ENCODE assay signal across 25 mouse cellular contexts in genomic region chr2:159646595-159646994, GRCm38 (mm10).
DNase-seq lines count a peak whose midpoint lies in the region; ATAC-seq and TF ChIP-seq lines count a peak whose summit lies in the region.
"Had no signal": no experiment of that assay in that cellular context is flagged by ENCODE, and none has a peak within 500 bp of the region (broad histone marks: within the 10 kb centered on the region; RNA-seq: fewer than 3 reads in every experiment).

No protein-coding gene starts in this region.

- no peak overlapping the region for H3K4me2 ChIP-seq in lung, embryonic 14.5 days
- H3K4me2 ChIP-seq in lung, embryonic 16.5 days (ENCODE audit: low read depth, low read length): no peak overlapping the region
- H3K4me2 ChIP-seq: embryonic facial prominence, embryonic 12.5 days; forebrain, embryonic 13.5 days; heart, embryonic 12.5 days; liver, embryonic 12.5 days; lung, embryonic 15.5 days; neural tube, embryonic 15.5 days; stomach, embryonic 15.5 days had no signal

- no peaks in the 10 kb centered on the region for H3K36me3 ChIP-seq in lung, embryonic 14.5 days (ENCODE audit: insufficient read depth)
- H3K36me3 ChIP-seq in lung, embryonic 16.5 days (ENCODE audit: control insufficient read depth, insufficient read depth, low read length): no peaks in the 10 kb centered on the region
- H3K36me3 ChIP-seq: embryonic facial prominence, embryonic 12.5 days; heart, embryonic 12.5 days; hindbrain, embryonic 10.5 days; limb, embryonic 10.5 days; liver, embryonic 12.5 days; lung, embryonic 15.5 days; neural tube, embryonic 15.5 days; stomach, embryonic 15.5 days had no signal

- intact Hi-C loops in heart, postnatal 36 days (cut with DNase I): loop anchor here (5.0 to 10.0 kb wide), 4 partner anchors 358 to 946 kb away; partner anchors contain the start of gene Mafb

- H3K27me3 ChIP-seq in lung, embryonic 14.5 days (ENCODE audit: insufficient read depth, low read length): no peaks in the 10 kb centered on the region
- no peaks in the 10 kb centered on the region for H3K27me3 ChIP-seq in lung, embryonic 16.5 days (ENCODE audit: control insufficient read depth, insufficient read depth, low read depth, low read length)
- H3K27me3 ChIP-seq: embryonic facial prominence, embryonic 12.5 days; forebrain, embryonic 13.5 days; heart, embryonic 12.5 days; liver, embryonic 12.5 days; lung, embryonic 15.5 days; stomach, embryonic 15.5 days had no signal

- H3K27ac ChIP-seq in lung, embryonic 14.5 days (ENCODE audit: low read depth): no peak overlapping the region
- H3K27ac ChIP-seq in lung, embryonic 16.5 days (ENCODE audit: low read length): no peak overlapping the region
- H3K27ac ChIP-seq: embryonic facial prominence, embryonic 12.5 days; forebrain, embryonic 13.5 days; hindbrain, embryonic 10.5 days; hindbrain, postnatal 0 days; left cerebral cortex, adult 2 months; limb, embryonic 10.5 days; liver, embryonic 12.5 days; lung, embryonic 15.5 days; neural tube, embryonic 15.5 days; stomach, embryonic 15.5 days had no signal

- no peak for TF ChIP-seq POLR2A in lung, adult 2 months (IDR thresholded peaks at IDR 0.05; ENCODE audit: borderline replicate concordance, extremely low read depth, low read depth, low read length)

- WGBS in lung, embryonic 14.5 days: 72% methylated on average over 2 of the region's 2 CpGs
- 71% methylated on average over 2 of the region's 2 CpGs for WGBS in lung, adult 2 months
- WGBS in lung, embryonic 16.5 days: 71% methylated on average over 2 of the region's 2 CpGs

- no peaks in the 10 kb centered on the region for H3K9me3 ChIP-seq in lung, embryonic 14.5 days (ENCODE audit: low read depth, low read length)
- no peaks in the 10 kb centered on the region for H3K9me3 ChIP-seq in lung, embryonic 16.5 days (ENCODE audit: control insufficient read depth, low read length)
- H3K9me3 ChIP-seq: embryonic facial prominence, embryonic 12.5 days; forebrain, embryonic 13.5 days; heart, embryonic 12.5 days; hindbrain, embryonic 10.5 days; limb, embryonic 10.5 days; liver, embryonic 12.5 days; lung, embryonic 15.5 days; neural tube, embryonic 15.5 days; stomach, embryonic 15.5 days had no signal

- no peaks in the 10 kb centered on the region for H3K4me1 ChIP-seq in lung, embryonic 14.5 days (ENCODE audit: insufficient read depth)
- no peaks in the 10 kb centered on the region for H3K4me1 ChIP-seq in lung, adult 2 months (ENCODE audit: control insufficient read depth, insufficient read depth, low read length)
- no peaks in the 10 kb centered on the region for H3K4me1 ChIP-seq in lung, embryonic 16.5 days (replicated peaks; ENCODE audit: control insufficient read depth, insufficient read depth, low read length)
- H3K4me1 ChIP-seq: embryonic facial prominence, embryonic 12.5 days; forebrain, embryonic 13.5 days; heart, embryonic 12.5 days; hindbrain, embryonic 10.5 days; liver, embryonic 12.5 days; lung, embryonic 15.5 days; neural tube, embryonic 15.5 days; stomach, embryonic 15.5 days had no signal

- peak; percentile 35 for DNase-seq in heart, adult 8-10 months (ENCODE audit: low spot score)
- DNase-seq in heart, postnatal 36 days: no peak
- peak; percentile 13 for DNase-seq in lung, embryonic 14.5 days
- no peak for DNase-seq in lung, adult 2 months
- peak; percentile 24 for DNase-seq in skeletal muscle tissue, adult 2 months (ENCODE audit: low read depth, low spot score)
- no peak for DNase-seq in thymus, postnatal 36 days
- DNase-seq in adrenal gland, postnatal 14 days: no peak
- DNase-seq: cerebellum, adult 9-10 months; right cerebral cortex, postnatal 25 days; thymus, adult 2 months had no signal

- no peak for TF ChIP-seq CTCF in lung, embryonic 14.5 days (IDR thresholded peaks at IDR 0.05; ENCODE audit: low read depth)
- TF ChIP-seq CTCF in lung, adult 2 months (IDR thresholded peaks at IDR 0.05; ENCODE audit: insufficient read depth, low read length): no peak

- ATAC-seq in lung, embryonic 14.5 days (ENCODE audit: insufficient read depth): no peak
- ATAC-seq in lung, embryonic 16.5 days (ENCODE audit: low read depth): 0 out of 2 replicates have a peak, but pooled peaks have one; percentile 34
- ATAC-seq: forebrain, embryonic 13.5 days; hindbrain, postnatal 0 days; intestine, postnatal 0 days; liver, embryonic 12.5 days; midbrain, embryonic 16.5 days had no signal

- H3K4me3 ChIP-seq in lung, embryonic 14.5 days (ENCODE audit: low read depth, low read length): no peak overlapping the region
- no peak overlapping the region for H3K4me3 ChIP-seq in lung, adult 2 months (replicated peaks; ENCODE audit: extremely low read depth, low read depth, low read length)
- no peak overlapping the region for H3K4me3 ChIP-seq in lung, embryonic 16.5 days (ENCODE audit: low read length)
- H3K4me3 ChIP-seq: embryonic facial prominence, embryonic 12.5 days; erythroblast, embryonic 14.5 days; forebrain, embryonic 13.5 days; heart, embryonic 12.5 days; hindbrain, embryonic 10.5 days; left cerebral cortex, adult 2 months; limb, embryonic 10.5 days; liver, embryonic 12.5 days; lung, embryonic 15.5 days; neural tube, embryonic 15.5 days; stomach, embryonic 15.5 days had no signal

- H3K9ac ChIP-seq in lung, embryonic 14.5 days: no peak overlapping the region
- H3K9ac ChIP-seq in lung, embryonic 16.5 days (ENCODE audit: low read length): no peak overlapping the region
- H3K9ac ChIP-seq: embryonic facial prominence, embryonic 12.5 days; forebrain, embryonic 13.5 days; heart, embryonic 12.5 days; liver, embryonic 12.5 days; lung, embryonic 15.5 days; neural tube, embryonic 15.5 days; stomach, embryonic 15.5 days had no signal

Comparison
In these comparisons a context has a peak if more than half of its experiments do, and no peak if none do; other contexts are left out.
1. DNase-seq: peak in heart, adult 8-10 months (single experiment), lung, embryonic 14.5 days (single experiment) and skeletal muscle tissue, adult 2 months (single experiment); none in heart, postnatal 36 days (0 of 2), lung, adult 2 months (single experiment), thymus, postnatal 36 days (0 of 2) and adrenal gland, postnatal 14 days (single experiment).